Mouse (Mus musculus): ENCODE measurements around the gene Tgfa.

Gene Tgfa

DNA sequence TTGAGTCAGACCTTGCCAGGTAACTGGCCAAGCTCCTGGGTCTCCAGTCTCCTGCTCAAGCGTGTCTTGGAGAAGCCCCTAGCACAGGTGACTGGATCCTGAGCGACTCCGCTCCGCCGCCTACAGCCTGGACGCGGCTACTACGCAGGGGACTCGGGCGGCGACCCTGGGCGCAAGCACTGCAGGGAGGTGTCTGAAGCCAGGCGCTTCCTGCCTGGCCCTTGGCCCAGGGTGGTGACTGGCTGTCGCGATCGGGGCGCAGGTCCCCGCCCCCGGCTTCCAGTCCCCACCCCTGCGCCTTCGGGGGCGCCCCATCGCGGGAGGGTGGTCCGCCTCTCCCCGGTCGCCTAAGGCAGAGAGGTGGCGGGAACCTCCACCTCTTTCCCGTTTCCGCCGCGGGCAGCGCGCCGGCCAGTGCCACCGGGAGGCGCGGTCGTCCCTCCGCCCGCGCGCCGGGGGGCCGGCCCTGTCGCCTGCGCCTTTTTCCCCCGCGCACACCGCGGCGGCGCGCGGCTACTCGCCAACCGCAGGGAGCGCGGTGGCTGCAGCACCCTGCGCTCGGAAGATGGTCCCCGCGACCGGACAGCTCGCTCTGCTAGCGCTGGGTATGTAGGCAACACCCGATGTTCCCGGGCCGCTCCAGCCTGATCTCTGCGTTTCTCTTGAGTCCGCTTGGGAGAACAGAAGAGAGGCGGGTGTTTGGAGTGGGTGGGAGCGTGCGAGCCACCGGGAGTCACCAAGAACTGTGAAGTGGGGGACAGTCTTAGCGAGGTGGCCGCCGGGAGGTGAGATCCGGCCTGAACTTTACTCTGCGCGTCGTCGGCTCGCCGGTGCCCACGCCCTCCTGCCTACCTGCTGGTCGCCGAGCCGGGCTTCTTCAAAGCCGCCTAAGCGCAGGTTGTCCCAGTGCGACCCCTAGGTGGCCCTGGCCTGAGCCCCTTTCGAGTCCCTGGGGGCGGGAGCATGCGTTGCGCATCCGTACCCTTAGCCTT, at the start of gene Tgfa:
Gene Tgfa, plus strand, starts transcription at position 283 of the 992 bp plus-strand sequence.
- DNase-seq (ENCODE audit: low spot score), result peak; percentile 78

DNA sequence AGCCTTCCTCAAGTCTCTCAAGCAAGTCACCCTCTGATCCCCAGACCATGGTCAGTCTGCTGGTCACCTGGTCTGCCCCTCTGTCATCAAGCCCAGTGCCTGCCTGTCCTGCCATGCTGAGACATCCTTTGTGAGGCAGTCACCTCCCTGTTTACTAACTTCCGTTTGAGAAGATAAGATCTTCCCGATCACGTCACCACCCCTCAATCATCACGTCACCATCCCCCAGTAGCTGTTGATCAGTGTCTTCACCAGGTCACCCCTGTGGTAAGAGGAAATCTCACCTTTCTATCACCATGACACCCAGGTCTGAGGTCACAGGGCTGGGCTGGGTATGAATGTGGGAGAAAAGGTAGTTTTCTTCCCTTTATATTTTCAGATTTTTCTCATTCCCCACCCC, 46.5 kb upstream of the Tgfa start:
- DNase-seq (ENCODE audit: low spot score), result no peak

DNA sequence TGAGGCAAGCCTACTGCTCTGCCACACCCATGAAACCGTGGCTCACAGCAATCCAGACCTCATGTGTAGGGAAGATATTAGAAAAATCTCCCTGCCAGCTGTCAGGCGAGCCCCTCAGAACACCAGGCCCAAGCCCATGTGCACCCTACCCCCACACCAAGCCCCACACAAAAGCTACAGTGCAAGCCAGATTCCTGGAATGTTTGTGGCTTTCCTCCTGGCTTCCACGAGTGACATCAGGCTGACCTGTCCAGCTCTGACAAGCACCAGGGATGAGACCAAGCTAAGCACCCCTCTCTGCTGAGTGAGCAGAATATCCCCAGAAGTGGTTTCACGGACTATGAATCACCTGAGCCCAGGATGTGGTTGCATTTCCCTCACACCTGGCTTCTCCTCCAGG, 46.0 kb upstream of the Tgfa start:
- no peak for DNase-seq (ENCODE audit: low spot score)

DNA sequence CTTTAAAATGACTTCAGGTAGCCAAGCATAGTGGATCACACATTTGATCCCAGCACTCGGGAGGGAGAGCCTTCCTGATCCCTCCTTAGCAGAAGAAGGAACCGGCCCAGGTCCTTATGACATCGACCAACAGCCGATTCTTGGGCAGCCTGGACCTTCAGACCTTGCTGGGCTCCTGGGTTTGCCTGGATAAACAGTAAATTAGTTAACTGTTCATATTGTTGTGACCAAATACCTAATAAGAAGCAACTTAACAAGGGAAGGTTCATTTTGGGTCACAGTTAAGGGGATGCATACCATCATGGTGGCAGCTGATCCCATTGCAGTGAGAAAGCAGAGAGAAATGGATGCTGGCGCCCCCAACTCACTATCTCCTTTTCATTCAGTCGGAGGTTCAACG, 42.3 kb upstream of the Tgfa start:
- DNase-seq (ENCODE audit: low spot score), result no peak

DNA sequence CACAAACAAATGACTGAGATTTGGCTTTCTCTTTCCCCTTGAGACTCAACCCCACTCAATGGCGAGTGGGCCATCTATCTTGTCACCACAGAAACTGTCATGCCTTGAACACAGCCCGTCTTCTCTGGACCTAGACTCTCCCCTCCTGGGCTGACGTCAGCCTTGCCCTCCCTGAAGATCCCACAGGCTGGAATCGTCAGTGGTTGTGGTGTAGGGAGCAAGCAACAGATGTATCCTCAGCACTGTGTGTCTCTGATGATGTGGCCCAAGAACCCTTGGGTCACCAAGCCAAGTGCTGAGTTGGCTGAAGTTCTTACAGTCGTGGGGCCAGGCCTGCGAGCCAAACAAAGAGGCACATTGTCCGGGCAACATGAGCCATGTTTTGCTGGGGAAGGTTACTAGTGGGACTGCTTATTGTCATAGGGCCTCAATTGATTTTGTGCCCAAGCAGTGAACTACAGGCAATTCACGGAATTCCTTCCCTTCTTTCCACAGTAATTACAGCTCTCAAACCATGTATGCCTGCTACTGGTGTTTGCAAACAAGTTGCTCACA, 41.5 kb upstream of the Tgfa start:
- no peak for DNase-seq (ENCODE audit: low spot score)

DNA sequence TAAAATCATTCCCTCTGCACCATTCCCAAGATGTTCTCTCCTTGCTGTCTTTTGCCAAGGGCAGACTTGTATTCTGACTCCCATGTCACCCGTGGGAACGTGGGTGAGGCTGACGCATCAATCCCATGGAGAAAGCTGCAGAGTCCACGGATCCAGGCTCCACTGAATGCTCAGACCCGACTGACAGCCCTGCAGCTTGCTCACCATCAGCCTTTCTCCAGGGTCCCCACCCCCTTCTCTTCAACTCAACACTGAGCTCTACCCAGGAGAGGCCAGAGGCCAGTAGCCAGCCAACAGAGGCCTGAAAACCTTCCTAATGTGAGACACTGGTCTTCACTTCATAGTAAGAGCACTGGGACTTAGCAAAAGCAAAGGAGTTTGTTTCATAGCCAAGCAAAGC, 41.0 kb upstream of the Tgfa start:
- DNase-seq (ENCODE audit: low spot score), result no peak

DNA sequence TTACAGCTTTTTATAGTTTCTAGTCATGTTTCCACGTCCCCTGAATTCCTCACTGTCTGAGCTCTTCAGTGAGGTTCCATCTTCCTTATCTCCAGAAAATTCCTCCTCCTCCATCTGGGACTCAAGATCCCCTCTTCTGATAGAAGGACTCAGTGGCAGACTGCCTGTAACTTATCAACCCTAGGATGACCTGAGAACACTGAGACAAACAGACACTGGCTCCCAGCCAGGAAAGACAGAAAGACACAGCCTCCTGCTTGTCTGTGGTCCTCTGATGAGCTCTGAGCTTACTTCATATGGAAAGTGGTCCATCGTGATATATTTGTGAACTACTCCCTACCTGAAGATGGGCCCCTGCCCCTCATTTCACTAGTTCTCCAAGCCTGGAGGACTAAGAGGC, 40.5 kb upstream of the Tgfa start:
- no peak for DNase-seq (ENCODE audit: low spot score)

- DNase-seq (ENCODE audit: low spot score), result peak; percentile 71
Observed at GRCm38 (mm10) chr6:86157253-86158234, 37.5 kb upstream of the Tgfa start.

DNA sequence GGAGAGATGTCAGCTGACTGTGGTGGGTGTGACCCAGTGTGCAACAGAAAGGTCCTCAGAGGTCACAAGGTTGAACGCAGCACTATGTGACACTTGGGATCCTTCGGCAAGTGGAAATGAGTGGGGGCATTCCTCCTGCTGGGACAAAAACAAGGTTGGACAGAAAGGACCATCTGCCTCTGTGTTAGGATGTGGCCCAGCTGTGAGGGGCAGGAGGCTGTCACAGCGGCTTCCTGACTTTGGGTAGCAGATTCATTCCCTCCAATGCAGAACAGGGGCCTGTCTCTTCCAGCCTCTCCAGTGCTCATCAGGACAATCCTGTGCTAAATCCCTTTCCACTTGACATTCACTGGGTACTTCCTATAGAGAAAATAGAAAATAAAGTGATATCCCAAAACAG, 34.1 kb upstream of the Tgfa start:
- no peak for DNase-seq (ENCODE audit: low spot score)

DNA sequence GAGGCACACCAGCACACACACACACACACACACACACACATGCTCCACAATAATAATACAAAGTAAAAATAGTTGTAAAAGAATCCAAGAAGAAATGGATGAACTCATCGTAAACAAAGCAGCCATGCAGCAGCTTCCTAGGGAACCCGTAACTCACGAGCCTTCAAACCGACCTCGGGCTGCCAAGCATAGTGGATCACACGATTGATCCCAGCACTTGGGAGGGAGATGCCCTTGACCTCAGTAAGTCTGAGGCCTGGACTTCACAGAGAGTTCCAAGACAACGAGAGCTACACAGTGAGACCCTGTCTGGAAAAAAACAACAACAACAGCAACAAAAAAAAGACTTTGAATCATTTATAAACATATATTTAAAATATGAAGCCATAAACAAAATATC, 33.4 kb upstream of the Tgfa start:
- DNase-seq (ENCODE audit: low spot score), result no peak

GRCm38 (mm10) chr6:86164028-86164427, 31.0 kb upstream of the Tgfa start:
- DNase-seq (ENCODE audit: low spot score), result no peak

DNA sequence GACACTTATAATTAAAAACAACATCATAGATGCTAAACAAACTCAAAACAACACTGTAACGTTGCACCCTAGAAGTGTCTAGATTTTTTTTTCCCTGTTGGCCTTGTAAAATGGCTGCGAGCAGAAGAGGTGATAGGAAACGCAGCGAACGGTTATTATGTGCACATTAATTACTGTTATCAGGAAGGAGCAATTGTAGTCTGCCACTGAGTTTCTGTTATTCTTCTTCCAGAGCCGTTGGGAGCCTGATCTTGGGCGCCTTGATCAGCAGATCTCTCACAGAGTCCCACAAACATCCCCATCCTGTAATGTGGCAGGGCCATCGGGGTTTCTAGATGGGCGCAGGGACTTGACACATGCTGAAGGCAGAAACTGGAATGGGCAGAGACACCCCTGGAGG, 28.6 kb upstream of the Tgfa start:
- DNase-seq (ENCODE audit: low spot score), result no peak

GRCm38 (mm10) chr6:86167851-86168250, 27.2 kb upstream of the Tgfa start:
- no peak for DNase-seq (ENCODE audit: low spot score)

- DNase-seq (ENCODE audit: low spot score), result no peak
Observed at GRCm38 (mm10) chr6:86169166-86169565, 25.9 kb upstream of the Tgfa start.

- DNase-seq (ENCODE audit: low spot score), result no peak
Observed at GRCm38 (mm10) chr6:86176236-86176635, 18.8 kb upstream of the Tgfa start.

GRCm38 (mm10) chr6:86176721-86177120, 18.3 kb upstream of the Tgfa start:
- DNase-seq (ENCODE audit: low spot score), result no peak

DNA sequence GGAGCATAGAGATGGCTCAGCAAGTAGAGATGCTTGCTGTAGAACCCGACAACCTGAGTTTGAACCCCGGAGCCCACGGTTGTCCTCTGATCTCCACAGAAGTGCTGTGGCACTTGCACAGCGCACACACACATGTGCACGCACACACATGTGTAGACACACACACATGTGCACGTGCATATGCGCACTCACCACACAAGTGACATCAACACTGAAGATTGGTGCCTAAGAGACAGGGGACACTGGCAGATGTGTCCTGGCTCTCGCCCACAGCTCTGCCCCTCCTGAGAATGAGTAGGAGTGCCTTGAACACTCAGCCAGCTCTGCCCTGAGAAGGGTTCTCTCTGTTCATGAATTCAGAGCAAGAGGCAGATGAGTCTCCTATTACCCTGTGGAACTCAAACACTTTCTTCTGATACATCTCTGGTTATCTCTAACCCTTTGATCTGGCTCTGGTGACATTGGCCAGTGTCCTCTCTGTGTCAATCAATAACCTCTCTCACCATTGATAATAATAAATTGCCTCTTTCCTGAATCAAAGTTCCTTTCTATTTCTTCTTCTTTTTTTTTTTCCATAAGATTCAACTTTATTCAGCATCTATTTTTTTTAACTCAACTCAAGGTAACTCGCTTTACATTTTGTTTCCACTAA, 17.6 kb upstream of the Tgfa start:
- DNase-seq (ENCODE audit: low spot score), result no peak

- peak; percentile 69 for DNase-seq (ENCODE audit: low spot score)
Observed at GRCm38 (mm10) chr6:86180617-86181016, 14.4 kb upstream of the Tgfa start.

DNA sequence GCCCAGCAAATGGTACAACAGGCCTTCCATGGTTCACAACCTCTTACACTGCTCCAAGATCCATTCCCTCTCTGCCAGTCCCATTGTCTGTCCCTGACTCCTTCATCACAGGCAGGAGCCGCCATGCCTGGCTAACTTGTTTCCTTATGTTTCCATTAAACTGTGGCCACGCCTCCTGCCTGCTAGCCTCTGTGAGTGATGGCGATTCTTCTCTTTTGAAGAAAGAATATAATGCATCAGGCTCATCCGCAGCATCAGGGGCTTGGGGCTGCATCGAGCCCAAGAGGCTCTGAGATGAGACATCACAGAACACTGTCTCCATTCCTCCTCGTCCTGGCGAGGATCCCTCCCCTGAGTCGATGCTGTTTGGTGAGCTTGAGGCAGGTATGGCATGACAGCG, 13.0 kb upstream of the Tgfa start:
- no peak for DNase-seq (ENCODE audit: low spot score)

DNA sequence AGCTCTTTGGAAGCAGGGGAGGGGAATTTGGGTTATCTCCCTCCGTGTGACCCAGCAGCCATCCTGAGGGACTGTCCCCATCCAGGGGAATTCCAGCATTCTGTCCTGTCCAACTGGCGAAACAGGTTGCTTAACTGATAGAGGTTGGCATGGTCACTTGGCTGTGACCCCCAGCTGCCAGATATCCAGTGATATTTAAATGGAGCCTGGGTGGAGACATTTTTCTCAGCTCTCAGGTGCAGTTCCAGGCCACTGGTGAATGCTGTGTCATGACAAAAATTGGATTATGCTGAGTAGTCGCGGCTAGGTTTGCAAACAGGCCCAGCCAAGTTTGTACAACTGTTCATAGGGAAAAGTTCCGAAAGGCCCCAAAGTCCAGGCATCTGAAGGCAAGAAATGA, 12.4 kb upstream of the Tgfa start:
- peak; percentile 43 for DNase-seq (ENCODE audit: low spot score)

DNA sequence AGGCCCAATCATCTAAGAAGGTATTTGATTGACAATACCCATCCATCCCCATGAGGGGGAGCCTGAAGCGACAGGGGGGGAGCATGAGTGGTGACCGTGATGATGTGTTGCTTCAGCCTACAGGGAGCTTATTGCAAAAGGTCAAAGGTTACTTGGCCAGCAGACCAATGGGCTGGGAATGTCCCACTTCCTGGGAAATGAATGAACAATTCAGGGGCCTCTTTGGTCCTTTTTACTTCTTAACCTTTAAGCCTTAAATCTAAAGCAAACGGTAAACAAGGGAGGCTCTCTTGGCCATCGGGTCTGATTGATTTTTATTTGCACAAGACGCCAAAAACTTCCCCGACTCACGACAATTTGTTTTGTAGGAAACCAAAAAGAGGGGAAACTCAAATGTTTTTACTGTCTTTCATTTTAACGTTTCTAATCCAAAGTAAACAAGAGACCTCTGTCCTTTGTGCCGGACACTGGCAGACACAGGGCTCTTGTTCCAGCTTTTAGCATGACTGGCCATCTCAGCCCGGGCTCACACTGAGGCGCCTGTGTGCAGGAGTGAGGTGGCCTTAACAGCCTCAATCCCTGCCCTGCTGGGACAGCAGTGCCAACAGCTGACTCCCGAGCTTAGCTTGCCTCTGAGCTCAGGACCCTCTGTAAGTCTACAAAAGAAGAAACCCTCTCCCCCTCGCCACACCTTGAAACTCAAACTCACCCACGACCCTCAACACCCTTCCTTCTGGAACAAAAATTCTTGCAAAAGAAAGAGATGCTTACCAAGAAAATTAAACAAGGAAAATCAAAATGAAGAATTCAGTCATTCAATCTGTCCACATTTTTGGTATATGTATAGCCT, 8.7 kb upstream of the Tgfa start:
- DNase-seq (ENCODE audit: low spot score), result no peak
